Comparison of ENCODE assay signal across 10 mouse cellular contexts in genomic region chr2:73791846-73792630, GRCm38 (mm10). TPM values are rescaled to one million over a fixed set of nuclear protein-coding genes. Genes with fewer than 3 reads are reported as not detected.
A peak's percentile ranks its signal among the peaks of the same experiment; 100 is the strongest.
DNase-seq lines count a peak whose midpoint lies in the region; ATAC-seq lines count a peak whose summit lies in the region.
"Had no signal": no experiment of that assay in that cellular context is flagged by ENCODE, and none has a peak within 500 bp of the region (broad histone marks: within the 10 kb centered on the region; RNA-seq: fewer than 3 reads in every experiment).

No protein-coding gene starts in this region.

- WGBS in hindbrain, embryonic 11.5 days: 57% methylated on average over 19 of the region's 19 CpGs
- 58% methylated on average over 19 of the region's 19 CpGs for WGBS in hindbrain, embryonic 13.5 days
- 49% methylated on average over 19 of the region's 19 CpGs for WGBS in liver, embryonic 11.5 days
- 45% methylated on average over 19 of the region's 19 CpGs for WGBS in intestine, embryonic 15.5 days

- H3K36me3 ChIP-seq in hindbrain, embryonic 11.5 days (ENCODE audit: control insufficient read depth, insufficient read depth, low read length): no peaks in the 10 kb centered on the region
- H3K36me3 ChIP-seq in hindbrain, embryonic 13.5 days: no peaks in the 10 kb centered on the region
- no peaks in the 10 kb centered on the region for H3K36me3 ChIP-seq in liver, embryonic 11.5 days (ENCODE audit: control insufficient read depth, insufficient read depth, low read length)
- no peaks in the 10 kb centered on the region for H3K36me3 ChIP-seq in intestine, embryonic 15.5 days
- H3K36me3 ChIP-seq: neural tube, embryonic 12.5 days had no signal

- DNase-seq in hindbrain, embryonic 11.5 days (ENCODE audit: low spot score): peak; percentile 28
- peak; percentile 9 for DNase-seq in CD4-positive helper T cell, adult 2 months (ENCODE audit: low read depth, low spot score)
- DNase-seq in embryo, embryonic 10.5 days (ENCODE audit: low spot score): peak; percentile 60
- no peak for DNase-seq in liver, embryonic 11.5 days (ENCODE audit: low spot score)
- DNase-seq in adrenal gland, adult 18-20 months (ENCODE audit: low spot score in 2 of 2): no peak
- DNase-seq in layer of hippocampus, adult 9-10 months (ENCODE audit: low spot score): no peak
- DNase-seq: gastrocnemius, postnatal 36 days had no signal

- H3K4me2 ChIP-seq in hindbrain, embryonic 11.5 days (replicated peaks; ENCODE audit: low read depth, low read length): no peak overlapping the region
- no peak overlapping the region for H3K4me2 ChIP-seq in hindbrain, embryonic 13.5 days
- H3K4me2 ChIP-seq in liver, embryonic 11.5 days: peak overlapping the region; percentile 31; the same call in 1 of the 2 replicates
- no peak overlapping the region for H3K4me2 ChIP-seq in intestine, embryonic 15.5 days (replicated peaks)
- H3K4me2 ChIP-seq: neural tube, embryonic 12.5 days had no signal

- H3K27ac ChIP-seq in hindbrain, embryonic 11.5 days (ENCODE audit: low read depth, low read length): no peak overlapping the region
- no peak overlapping the region for H3K27ac ChIP-seq in hindbrain, embryonic 13.5 days
- H3K27ac ChIP-seq in liver, embryonic 11.5 days (ENCODE audit: low read depth, low read length): no peak overlapping the region
- H3K27ac ChIP-seq in intestine, embryonic 15.5 days: no peak overlapping the region
- H3K27ac ChIP-seq: neural tube, embryonic 12.5 days had no signal

- H3K4me1 ChIP-seq in hindbrain, embryonic 11.5 days (replicated peaks; ENCODE audit: control insufficient read depth, insufficient read depth, low read length): no peaks in the 10 kb centered on the region
- H3K4me1 ChIP-seq in hindbrain, embryonic 13.5 days (replicated peaks): no peaks in the 10 kb centered on the region
- no peaks in the 10 kb centered on the region for H3K4me1 ChIP-seq in liver, embryonic 11.5 days (replicated peaks; ENCODE audit: control insufficient read depth, insufficient read depth, low read length)
- H3K4me1 ChIP-seq in intestine, embryonic 15.5 days (replicated peaks): no peaks in the 10 kb centered on the region
- H3K4me1 ChIP-seq: neural tube, embryonic 12.5 days had no signal

- no peak for ATAC-seq in hindbrain, embryonic 11.5 days (ENCODE audit: low FRiP score)
- no peak for ATAC-seq in hindbrain, embryonic 13.5 days (ENCODE audit: low FRiP score)
- ATAC-seq in liver, embryonic 11.5 days (replicated peaks; ENCODE audit: low FRiP score): no peak
- no peak for ATAC-seq in intestine, embryonic 15.5 days

- H3K4me3 ChIP-seq in hindbrain, embryonic 11.5 days (ENCODE audit: low read depth, low read length): no peak overlapping the region
- H3K4me3 ChIP-seq in hindbrain, embryonic 13.5 days: no peak overlapping the region
- H3K4me3 ChIP-seq in liver, embryonic 11.5 days (ENCODE audit: low read depth, low read length): no peak overlapping the region
- H3K4me3 ChIP-seq in intestine, embryonic 15.5 days (replicated peaks): no peak overlapping the region
- H3K4me3 ChIP-seq: neural tube, embryonic 12.5 days had no signal

- H3K9ac ChIP-seq in hindbrain, embryonic 11.5 days (ENCODE audit: low read depth, low read length): no peak overlapping the region
- H3K9ac ChIP-seq in hindbrain, embryonic 13.5 days: no peak overlapping the region
- H3K9ac ChIP-seq in liver, embryonic 11.5 days (ENCODE audit: low read depth, low read length): no peak overlapping the region
- H3K9ac ChIP-seq in intestine, embryonic 15.5 days: no peak overlapping the region
- H3K9ac ChIP-seq: neural tube, embryonic 12.5 days had no signal

- no peaks in the 10 kb centered on the region for H3K9me3 ChIP-seq in hindbrain, embryonic 11.5 days (ENCODE audit: control insufficient read depth, low read length)
- no peaks in the 10 kb centered on the region for H3K9me3 ChIP-seq in hindbrain, embryonic 13.5 days
- no peaks in the 10 kb centered on the region for H3K9me3 ChIP-seq in liver, embryonic 11.5 days (ENCODE audit: control insufficient read depth, low read length)
- H3K9me3 ChIP-seq in intestine, embryonic 15.5 days: no peaks in the 10 kb centered on the region
- H3K9me3 ChIP-seq: neural tube, embryonic 12.5 days had no signal

- H3K27me3 ChIP-seq in hindbrain, embryonic 11.5 days (ENCODE audit: control insufficient read depth, insufficient read depth, low read length): no peaks in the 10 kb centered on the region
- H3K27me3 ChIP-seq in hindbrain, embryonic 13.5 days: 0 out of 2 replicates have a peak, but pooled peaks cover 5% of the 10 kb centered on the region
- peaks cover 5% of the 10 kb centered on the region; the same call in 1 of the 2 replicates for H3K27me3 ChIP-seq in liver, embryonic 11.5 days (replicated peaks; ENCODE audit: control insufficient read depth, insufficient read depth, low read length)
- H3K27me3 ChIP-seq in intestine, embryonic 15.5 days (replicated peaks): no peaks in the 10 kb centered on the region
- H3K27me3 ChIP-seq: neural tube, embryonic 12.5 days had no signal

RNA-seq across cellular contexts. Expression of gene Chn1, which starts 16.9 kb away (rescaled TPM):
- 87.5 and 90.3 TPM in 2 replicates for polyA plus RNA-seq in hindbrain, embryonic 11.5 days (2014; fragmentation: Nextera tagmentation; extraction: Ambion mirVana)
- 110 and 117 TPM in 2 replicates for polyA plus RNA-seq in hindbrain, embryonic 13.5 days (2015; fragmentation: Nextera tagmentation; extraction: Ambion mirVana)
- 6.1 and 7.6 TPM in 2 replicates for polyA plus RNA-seq in liver, embryonic 11.5 days (2014; fragmentation: Nextera tagmentation; extraction: Ambion mirVana)
- total RNA-seq in adrenal gland, adult 18-20 months (2021): 10 to 100 TPM; 11.1 to 20.5 TPM
- polyA plus RNA-seq in intestine, embryonic 15.5 days (2015; fragmentation: Nextera tagmentation; extraction: Ambion mirVana): 15.9 and 16.9 TPM in 2 replicates

Comparison
In these comparisons a context has a peak if more than half of its experiments do, and no peak if none do; other contexts are left out.
1. DNase-seq: peak in hindbrain, embryonic 11.5 days (single experiment), CD4-positive helper T cell, adult 2 months (single experiment) and embryo, embryonic 10.5 days (single experiment); none in liver, embryonic 11.5 days (single experiment), adrenal gland, adult 18-20 months (0 of 2) and layer of hippocampus, adult 9-10 months (single experiment).